Mouse (Mus musculus) gastrocnemius, postnatal 4 days (tissue): ENCODE measurements at regions not wholly inside any gene's neighbourhood (a gene's known extent, or its start where the extent isn't known, plus 50 kb on each side); places are given as distances from the start of the nearest gene placed in this dataset.
A peak's percentile ranks its signal among the peaks of the same experiment; 100 is the strongest.

Source experiments
- DNase-seq, 2 experiments: peaks; one replicate each; pipeline ENCODE4 v3.0.0; 2021 to 2022; ENCODE audit warnings: low spot score in 2 of 2, mixed read lengths in 2 of 2

GRCm38 (mm10) chr16:71197523-71197922 is 883.8 kb downstream of the Gbe1 start:
- no peak for DNase-seq

GRCm38 (mm10) chr16:71208806-71209205 is 895.1 kb downstream of the Gbe1 start:
- no peak for DNase-seq

GRCm38 (mm10) chr16:71224469-71224868 is 910.7 kb downstream of the Gbe1 start:
- DNase-seq: no peak

GRCm38 (mm10) chr16:71230104-71230653 is 916.4 kb downstream of the Gbe1 start:
- no peak for DNase-seq

GRCm38 (mm10) chr16:71243065-71243464 is 929.3 kb downstream of the Gbe1 start:
- DNase-seq: no peak

- DNase-seq: no peak
These were observed 929.7 kb downstream of the Gbe1 start for GRCm38 (mm10) chr16:71243480-71243879.

- DNase-seq: peak; percentile 30 to 58
These were observed 933.9 kb downstream of the Gbe1 start for GRCm38 (mm10) chr16:71247516-71248139.

GRCm38 (mm10) chr16:71255740-71256139 is 942.0 kb downstream of the Gbe1 start:
- DNase-seq: no peak

- no peak for DNase-seq
These were observed 942.4 kb downstream of the Gbe1 start for GRCm38 (mm10) chr16:71256175-71256574.

GRCm38 (mm10) chr16:71267191-71267590 is 953.4 kb downstream of the Gbe1 start:
- no peak for DNase-seq
